Mouse (Mus musculus) v-Abl transformed pro-B cells (cell line): Measurements from ENCODE around the gene a.
"Not testable (repeated sequence)": the region's sequence is repeated elsewhere in the genome, so short reads cannot be mapped to it uniquely, and the experiment has no call there.

Source experiments
- in situ Hi-C, 2 experiments: fragments of 400-800 bp; cut with MboI; formaldehyde crosslinking; loops; one replicate each; pipeline ENCODE4 v1.15.1; 2025; ENCODE audit not compliant: unreplicated experiment in 2 of 2

Gene a

DNA sequence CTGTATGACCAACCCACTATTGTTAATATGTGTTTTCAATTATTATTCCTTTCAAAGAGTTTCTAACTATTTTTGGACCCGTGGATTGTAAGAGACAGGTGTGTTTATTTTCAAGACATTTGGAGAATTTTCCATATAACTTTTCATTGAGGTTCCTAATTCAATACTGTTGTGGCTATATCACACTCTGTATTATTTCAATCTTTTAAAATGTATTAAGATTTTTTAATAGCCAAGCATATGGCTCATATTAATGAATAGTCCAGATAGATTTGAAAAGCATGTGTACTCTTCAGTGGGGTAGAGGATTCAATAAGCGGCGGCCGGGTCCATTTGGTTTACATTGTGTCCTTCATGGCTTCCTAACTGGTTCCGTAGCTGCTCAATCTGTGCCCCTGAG, 168.3 kb downstream of the a start:
- in situ Hi-C loops: no loop called here

DNA sequence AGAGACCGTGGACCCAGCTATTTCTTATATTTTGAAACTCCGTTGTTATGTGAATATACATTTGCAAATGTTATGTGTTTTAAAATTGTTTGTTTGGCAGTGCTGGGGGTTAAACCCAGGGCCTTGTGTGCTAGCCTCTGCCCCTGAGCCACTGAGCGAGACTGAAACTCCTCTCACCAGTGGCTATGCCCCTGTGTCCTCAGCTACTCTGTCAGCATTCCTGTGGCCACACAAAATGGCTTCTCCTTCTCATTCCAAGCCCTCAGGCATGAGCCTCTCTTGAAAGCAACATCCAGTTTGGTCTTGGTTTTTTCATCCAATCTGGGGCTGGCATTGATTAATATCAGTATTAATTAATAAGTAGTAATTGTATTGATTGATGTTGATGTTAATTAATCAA, 168.7 kb downstream of the a start:
- in situ Hi-C loops: no loop called here

DNA sequence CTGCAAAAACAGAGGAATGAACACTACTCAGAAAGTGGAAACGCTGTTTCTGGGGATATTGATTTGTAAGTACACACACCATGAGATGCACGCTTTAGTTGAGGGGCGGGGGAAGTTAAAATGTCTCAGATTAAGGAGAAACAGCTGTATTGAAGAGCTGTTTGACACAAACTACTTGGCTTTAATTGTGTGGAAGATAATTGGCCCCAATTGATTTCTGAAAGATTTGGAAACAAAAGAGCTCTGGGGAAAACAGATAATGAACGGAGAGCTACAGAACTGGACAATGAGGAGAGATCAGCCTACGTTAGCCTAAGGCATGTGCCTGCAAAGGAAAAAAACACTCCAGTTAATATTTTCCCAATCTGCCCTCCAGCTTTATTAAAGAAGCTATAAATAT, 172.0 kb downstream of the a start:
- in situ Hi-C loops: no loop called here

DNA sequence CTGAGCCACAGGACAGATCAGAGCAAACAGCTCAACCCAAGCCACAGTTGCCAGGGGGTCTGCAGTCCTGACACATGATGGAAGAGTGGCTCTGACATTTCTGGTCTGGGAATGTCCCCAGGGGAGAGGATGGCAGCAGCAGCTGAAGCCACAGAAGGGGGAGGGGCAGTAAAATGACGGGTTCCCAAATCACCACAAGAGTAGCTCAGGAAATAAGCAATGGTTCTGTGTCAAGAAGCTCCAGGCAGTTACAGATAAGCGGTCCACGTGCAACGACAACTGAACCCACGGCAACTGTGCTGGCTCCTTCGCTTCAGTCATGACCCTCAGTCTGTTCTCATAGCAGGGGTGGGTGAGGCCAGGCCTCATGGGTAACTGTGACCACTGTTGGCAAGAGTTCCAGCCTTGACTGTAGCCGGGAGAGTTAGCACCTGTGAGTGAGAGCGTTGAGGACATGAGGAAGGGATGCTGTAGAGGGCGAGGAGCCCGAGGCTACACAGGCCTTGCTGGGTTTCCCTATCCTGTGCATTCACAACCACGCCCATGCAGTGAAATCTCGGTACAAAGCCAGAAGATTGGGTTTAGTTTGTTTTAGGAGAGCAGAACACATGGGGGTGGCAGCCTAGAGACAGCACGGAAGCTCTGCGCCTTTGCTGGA, 178.7 kb downstream of the a start:
- in situ Hi-C loops: not testable (repeated sequence)

DNA sequence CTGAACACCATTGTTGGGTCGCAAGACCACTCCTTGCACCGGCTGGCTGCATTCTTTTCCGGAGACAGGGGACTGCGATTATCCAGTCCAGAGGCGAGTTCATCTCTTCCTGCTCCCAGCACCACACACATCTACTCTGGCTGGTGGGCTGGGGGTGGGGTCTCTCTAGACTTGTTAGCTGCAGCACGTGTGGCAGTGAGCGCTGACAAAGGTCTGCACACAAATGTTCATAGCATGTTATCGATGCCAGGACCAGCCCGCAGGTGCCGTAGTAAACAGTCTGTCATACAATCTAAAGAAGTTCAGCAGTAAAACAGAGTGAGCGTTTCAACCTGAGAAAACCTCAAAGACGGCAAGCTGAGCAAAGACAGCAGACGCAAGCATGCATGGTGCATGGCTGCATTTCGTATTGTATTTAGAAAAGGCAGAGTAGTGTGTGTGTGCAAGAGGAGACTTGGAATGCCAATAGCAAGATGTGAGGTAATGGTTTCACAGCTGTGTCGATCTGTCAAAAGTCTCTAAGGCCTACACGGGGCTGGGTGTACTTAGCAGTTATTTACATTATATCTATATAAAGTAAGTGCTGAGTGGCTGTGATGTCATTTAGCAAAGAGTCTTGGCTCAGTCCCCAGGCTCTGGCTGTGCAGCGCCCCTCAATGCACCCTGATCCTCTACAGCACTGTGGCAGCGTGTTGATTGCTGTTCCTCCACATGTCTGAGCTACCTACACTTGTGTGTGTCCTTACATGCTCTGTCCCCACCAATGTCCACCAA, 180.9 kb downstream of the a start:
- in situ Hi-C loops: no loop called here

DNA sequence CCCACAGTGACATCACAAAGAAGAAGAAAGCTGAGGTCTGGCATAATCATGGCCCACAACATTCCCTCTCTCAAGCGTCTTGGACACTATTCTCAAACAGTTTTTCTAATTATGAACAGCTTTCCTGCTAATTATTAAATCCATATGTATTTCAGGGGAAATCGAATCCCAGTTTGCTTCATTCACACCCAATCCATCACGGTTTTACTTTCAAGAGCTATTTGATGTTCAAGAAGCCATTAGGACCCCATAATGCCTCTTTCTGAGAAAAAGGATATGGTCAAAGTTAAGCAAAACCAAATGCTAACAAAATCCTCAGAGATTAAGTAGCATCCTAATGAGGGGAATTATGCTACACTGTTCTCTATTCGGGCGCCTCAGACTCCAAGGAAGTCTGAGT, 181.8 kb downstream of the a start:
- in situ Hi-C loops: no loop called here

DNA sequence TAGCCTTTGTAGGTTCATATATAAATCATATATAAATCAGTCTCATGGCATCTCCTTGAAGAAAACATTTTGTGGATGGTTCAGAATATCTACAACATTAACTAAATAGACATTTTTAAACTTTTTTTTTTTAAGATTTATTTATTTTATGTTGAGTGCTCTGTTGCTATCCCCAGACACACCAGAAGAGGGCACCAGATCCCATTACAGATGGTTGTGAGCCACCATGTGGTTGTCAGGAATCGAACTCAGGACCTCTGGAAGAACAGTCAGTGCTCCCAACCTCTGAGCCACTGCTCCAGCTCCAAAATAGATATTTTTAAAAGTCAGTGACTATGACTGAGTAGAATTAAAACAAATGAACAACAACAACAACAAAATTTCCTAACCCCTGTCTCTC, 195.4 kb downstream of the a start:
- in situ Hi-C loops: no loop called here

DNA sequence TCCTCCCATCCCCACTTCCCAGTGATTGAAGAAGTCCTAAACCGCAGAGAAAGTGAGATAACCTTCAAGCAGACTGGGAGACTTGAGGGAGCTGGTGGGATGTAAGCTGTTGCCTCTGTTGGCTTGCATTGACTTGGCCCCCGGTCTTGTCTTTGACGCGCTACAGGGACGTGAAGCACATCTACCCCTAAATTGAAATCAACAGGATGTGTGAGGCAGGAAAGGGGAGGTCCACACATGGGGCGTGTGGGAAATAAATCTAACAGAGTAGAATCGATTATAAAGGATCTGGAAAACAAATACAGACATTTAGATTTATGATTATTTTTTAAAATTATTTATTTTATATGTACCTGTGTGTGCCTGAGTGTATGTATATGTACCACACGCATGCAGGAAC, 200.2 kb downstream of the a start:
- in situ Hi-C loops: no loop called here

DNA sequence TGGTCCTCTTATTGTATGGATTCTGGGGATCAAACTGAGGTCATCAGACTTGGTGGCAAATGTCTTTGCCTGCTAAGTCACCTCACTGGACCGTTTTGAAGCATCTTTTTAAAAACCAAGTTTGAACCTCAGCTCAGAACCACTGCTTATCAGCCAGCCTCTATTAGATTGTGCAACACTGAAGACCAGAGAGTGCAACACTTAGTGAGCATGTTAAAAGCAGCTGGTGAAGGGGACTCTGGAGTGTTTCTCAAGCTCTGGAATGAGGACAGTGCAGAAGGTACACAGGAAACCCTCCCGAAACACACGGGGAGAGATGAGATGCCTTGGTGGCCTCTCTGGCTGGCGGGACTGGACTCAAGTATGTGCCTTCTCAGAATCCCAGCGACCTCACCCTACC, 200.9 kb downstream of the a start:
- in situ Hi-C loops: no loop called here

DNA sequence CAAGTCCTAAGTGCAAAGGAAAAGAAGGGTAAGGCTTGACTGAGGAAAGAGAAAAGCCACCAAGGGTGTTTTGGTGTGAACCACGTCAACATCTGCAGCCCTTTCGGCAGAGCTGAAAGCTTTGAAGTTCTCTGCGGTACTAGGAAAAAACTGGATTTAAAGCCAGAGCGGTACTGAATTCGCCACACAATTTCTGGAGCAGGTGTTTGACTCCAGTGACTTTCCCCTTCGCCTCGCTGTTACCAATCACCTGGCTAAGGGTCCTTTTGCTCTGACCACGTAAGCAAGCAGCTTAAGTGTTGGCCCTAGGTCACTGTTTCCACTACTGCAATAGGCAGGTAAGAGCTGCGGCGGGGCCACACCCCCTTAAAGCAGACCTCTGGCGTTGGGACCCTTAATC, 214.3 kb downstream of the a start:
- in situ Hi-C loops: no loop called here

DNA sequence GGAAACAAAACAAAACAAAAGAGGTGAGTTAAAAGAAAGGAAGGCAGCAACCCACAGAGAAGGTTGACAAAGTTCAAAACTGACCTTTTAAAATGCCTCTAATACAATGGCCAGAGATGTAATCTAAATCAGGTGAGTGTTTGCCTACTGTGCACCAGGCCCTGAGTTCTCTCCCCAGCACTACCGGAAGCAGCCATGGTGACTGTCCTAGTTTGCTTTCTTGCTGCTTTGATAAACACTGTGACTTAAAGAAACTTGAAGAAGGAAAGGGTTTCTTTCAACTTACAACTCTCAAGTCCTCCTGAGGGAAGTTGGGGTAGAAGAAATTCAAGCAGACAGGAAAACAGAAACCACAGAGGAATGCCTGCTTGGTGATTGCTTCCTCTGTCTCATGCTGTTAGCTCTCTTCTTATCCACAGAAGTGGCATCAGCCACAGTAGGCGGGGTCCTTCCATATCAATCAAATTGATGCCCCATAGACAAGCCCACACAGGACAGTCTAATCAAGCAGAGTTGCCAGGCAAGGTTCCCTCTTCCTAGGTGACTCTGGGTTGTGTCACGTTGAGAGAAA, 220.0 kb downstream of the a start:
- in situ Hi-C loops: no loop called here

DNA sequence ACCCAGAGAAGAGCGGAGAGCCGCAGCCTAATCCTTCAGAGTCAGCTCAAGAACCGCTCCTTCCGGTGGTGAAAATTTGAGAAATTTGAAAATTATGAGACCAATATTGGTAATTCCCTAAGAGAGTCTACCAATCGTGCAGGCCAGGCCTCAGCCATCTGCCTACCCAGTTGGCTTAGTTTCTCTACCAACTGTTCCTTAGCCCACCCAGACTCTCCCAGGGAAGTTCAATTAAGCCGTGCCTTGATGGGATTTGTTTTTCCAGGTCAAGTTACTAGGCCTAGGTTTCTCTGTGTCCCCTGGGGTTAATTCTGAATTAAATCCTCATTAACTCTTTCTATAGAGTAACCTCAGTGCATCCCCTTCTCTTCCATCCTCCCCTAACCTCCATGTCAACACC, 221.8 kb downstream of the a start:
- in situ Hi-C loops: no loop called here

DNA sequence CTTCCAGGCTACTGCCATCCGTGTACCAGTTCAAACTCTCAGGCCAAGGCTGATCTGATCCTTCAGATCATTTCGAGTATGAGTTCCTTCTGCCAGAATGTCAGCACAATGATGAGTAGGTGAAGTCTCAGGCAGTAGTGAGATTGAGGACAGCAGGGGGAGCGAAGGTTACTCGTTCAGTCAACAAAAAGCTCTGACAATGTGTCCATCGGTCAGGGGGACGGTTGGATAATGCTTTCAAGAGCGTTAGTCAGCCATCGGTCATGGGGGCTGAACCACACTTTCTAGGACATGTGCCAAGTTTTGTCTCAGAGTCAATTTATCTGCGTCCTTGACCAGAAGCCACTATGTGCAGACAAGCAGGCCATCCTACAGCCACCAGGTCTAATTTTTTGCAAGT, 225.5 kb downstream of the a start:
- in situ Hi-C loops: not testable (repeated sequence)

DNA sequence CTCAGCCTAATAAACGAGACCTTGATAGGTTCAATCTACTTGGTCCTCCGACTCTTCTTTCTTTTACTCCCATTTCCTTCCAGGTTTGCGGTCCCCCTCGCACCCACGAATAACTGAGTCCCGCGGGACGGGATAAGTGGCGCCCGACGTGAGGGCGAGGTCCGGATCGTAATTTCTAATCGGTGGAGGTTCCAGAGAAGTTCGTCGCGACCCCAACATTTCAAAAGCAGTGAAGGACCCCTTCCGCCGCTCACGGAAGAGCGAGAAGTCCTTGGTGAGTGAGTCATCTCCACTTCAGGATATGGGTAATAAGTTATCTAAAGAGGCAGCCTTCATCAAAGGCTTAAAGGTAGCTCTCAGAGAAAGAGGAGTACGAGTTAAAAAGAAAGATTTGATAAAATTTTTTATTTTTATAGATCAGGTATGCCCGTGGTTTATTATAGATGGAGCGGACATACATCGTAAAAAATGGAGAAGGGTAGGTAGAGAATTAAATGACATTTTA, 227.1 kb downstream of the a start, which contains the start of gene Gm14226:
Gene Gm14226, plus strand, starts transcription at position 16 of the 505 bp plus-strand sequence.
- in situ Hi-C loops: not testable (repeated sequence)

DNA sequence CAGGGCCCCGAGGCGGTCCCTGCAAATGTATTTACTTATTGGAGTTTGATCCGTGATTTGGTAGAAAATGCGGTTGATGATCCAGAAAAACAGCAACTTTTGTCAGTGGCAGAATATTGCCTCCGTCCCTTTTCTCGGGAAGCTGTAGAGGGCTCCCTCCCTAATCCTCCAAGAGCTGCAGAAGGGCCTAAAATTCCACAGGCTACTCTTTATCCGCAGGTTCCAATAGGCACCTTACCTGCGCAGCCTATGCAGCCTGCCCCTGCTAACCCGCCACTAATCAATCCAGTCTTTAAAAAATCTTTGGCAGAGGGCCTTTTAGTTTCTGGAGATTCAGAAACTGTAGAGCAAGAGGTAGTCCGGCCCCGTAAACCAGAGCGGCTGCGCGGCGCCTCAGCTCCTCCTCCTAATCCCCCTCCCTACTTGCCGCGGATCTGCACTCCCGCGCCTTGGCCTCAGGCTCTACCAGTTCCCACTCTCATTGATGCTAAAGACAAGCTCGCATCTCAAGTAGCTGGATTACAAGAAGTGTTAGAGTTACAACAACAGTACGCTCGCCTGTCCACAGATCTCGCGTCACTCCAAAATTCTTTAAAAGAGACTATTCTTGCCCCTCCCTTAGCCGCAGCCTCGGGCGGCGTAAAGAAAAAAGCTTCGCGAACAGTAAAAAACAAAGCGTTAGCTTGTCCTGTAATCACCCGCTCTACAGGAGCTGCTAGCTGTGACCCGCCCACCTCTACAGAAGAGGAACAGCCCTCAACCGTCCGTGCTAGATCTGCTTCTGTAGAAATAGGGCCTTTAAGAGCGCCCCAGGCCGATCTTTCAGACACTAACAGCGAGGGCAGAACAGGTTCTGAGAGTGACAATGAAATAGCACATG, 227.8 kb downstream of the a start:
- in situ Hi-C loops: no loop called here

DNA sequence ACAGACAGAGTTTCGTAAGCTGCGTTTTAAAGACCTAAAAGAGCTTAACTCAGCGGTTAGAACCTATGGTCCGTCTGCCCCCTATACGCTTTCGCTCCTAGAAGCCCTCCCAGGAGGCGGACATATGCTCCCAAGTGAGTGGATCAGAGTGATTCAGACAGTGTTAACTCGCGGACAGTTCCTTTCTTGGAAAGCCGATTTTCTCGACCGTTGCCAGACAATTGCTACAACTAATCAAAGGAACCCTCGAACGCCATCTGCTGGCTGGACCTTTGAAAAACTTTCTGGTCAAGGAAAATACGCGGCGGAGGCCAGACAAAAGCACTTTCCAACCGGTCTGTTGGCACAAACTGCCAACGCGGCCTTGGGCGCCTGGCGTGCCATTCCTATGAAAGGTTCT, 228.5 kb downstream of the a start:
- in situ Hi-C loops: no loop called here

DNA sequence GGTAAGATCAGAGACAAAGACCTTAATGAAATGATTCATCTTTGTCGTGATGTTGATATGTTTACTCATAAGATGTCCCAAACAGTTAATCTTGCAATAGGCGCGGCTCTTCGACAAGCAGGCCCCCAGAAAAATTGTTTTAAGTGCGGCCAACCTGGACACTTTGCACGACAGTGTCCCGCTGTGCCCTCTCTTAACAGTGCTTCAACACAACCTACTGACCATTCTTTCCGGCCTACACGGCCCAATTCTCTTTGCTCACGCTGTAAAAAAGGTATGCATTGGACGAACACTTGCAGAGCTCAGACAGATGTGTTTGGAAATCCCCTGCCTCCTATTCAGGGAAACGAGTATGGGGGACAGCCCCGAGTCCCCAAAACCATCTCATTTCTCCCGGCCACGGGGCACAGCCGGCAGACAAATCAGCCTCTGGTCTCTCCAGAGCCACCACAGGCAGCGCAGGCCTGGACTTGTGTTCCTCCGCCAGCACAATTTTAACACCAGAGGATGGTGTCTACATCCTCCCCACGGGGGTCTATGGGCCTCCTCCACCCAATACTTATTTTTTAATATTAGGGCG, 229.1 kb downstream of the a start:
- in situ Hi-C loops: not testable (repeated sequence)

DNA sequence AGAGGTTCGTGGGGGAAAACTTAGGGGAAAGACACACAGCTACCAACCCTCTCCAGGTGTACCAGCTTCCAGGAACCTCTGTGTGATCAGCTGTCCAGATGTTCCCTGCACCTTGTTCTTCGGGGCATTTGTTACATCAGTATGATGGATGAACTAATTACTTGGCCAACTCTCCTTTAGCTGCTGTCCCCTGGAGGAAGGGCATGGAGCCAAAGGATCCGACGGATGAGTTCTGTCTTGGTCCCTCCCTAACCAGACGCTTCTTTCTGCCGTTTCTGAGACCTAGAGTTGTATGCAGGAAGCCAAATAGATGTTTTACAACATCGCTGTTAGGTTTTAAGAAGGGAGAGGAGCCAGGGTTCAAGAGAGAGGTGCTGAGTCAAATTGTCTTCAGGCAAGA, 239.6 kb downstream of the a start:
- in situ Hi-C loops: no loop called here

DNA sequence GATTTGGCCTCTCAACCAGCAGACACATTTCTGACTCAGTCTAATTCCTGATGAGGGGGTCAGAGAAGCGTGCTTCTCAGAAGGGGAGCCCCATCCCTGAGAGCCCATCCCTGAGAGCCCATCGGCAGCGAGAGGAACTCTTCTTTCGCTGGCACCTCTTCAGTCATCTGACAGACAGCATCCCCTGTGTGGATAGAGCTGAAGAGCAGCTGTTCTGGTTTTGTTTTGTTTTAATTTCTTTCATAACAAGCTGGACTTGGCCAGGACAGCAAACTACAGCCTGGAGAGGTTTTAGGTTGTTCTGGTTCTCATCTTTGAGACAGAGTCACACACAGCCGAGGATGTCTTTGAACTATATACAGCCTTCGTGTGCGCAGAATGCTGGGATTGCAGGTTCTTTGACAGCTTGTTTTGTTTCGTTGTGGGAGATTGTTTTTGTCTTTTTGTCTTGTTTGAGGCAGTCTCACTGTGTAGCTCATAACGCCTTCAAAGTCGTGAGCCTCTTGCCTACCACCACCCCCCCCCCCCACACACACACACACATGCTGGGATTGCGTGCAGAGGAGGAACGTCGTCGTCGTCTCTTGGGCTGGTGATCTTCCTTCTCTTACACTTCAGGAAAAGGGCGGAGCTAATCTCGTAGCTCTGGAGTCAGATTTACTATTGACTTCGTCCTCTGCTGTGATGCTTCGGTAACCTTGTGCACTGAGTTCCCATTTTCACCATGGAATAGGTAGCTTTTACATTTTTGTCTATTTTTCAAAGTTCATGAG, 241.9 kb downstream of the a start:
- in situ Hi-C loops: no loop called here

DNA sequence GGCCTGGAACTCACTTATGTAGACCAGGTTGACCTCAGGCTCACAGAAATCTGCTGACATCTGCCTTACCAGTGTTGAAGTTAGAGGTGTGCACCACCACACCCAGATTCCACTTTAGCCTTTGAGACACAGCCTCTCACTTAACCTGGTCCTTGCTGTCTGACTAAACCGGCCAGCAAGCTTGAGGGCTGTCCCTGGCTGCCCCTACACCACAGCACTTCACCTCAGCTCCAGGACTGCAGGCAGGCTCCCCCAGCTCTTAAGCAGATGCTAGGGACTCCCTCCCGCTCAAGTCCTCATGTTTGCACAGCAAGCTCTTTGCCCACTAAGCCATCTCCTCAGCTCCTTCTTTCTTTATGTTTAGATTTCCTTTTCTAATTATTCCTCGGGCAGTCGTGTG, 248.8 kb downstream of the a start:
- in situ Hi-C loops: no loop called here
